Mouse (Mus musculus) limb, embryonic 10.5 days (tissue): ENCODE results near the gene Cacna2d3. TPM values are rescaled to one million over a fixed set of nuclear protein-coding genes. Genes with fewer than 3 reads are reported as not detected.

ENCODE experiments used
- DNase-seq: peaks from one replicate; pipeline ENCODE4 v3.0.0-alpha.2; 2017; ENCODE audit warnings: low spot score
- H3K27ac ChIP-seq: fragments of 300-500 bp; sonication (generic); 2 replicates; pipeline ENCODE4 v1.5.1; 2016; ENCODE audit warnings: mild to moderate bottlenecking
- H3K27me3 ChIP-seq: fragments of 300-500 bp; sonication (generic); 2 replicates; pipeline ENCODE4 v1.6.1; 2016; ENCODE audit warnings: low read depth, mild to moderate bottlenecking; ENCODE audit not compliant: poor library complexity, severe bottlenecking
- H3K36me3 ChIP-seq: fragments of 300-500 bp; sonication (generic); 2 replicates; pipeline ENCODE4 v1.6.1; 2016; ENCODE audit warnings: mild to moderate bottlenecking, moderate library complexity
- H3K4me1 ChIP-seq: fragments of 300-500 bp; sonication (generic); 2 replicates; pipeline ENCODE4 v1.6.1; 2016
- H3K4me3 ChIP-seq: fragments of 300-500 bp; sonication (generic); 2 replicates; pipeline ENCODE4 v1.5.1; 2016; ENCODE audit warnings: mild to moderate bottlenecking, moderate library complexity
- H3K9me3 ChIP-seq: fragments of 300-500 bp; sonication (generic); replicated peaks from 2 replicates; pipeline ENCODE4 v1.6.1; 2016; ENCODE audit warnings: mild to moderate bottlenecking
- WGBS: fragments of 180-500 bp; shearing (Covaris S2); methylation state at CpG from one replicate; pipeline ENCODE4 v1.1.7; 2016; 5-methylcytosine and 5-hydroxymethylcytosine counted together
- polyA plus RNA-seq: library from polyadenylated mRNA; unstranded; fragments of >200 nt; fragmentation: Nextera tagmentation; extraction: Ambion mirVana; gene quantifications from 2 replicates; pipeline ENCODE4 v1.2.1, GENCODE M21; 2016

Gene Cacna2d3
- polyA plus RNA-seq, 1 experiment from 2014 or later, result 0.86 TPM

DNA sequence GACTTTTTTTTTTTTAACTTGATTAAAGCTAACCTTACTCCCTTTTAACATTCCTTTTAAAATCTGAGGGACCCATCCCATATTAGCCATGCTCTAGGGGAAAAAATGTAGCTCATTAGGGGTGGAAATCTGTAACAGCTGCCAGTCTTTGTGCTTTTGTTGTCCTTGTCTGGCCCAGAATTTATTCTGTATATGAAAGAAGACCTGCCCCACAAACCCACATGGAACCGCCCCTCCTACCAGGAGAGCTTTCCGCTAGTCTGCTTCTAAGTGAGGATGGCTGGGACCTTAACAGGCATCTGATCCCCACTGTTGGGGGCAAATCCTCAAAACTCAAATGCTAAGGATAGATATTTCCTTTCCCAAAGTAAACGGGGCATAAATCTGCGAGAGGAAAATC, 279.2 kb downstream of the Cacna2d3 start:
- Histone ChIP-seq H3K4me1 (peaks cover 26% of the 10 kb centered on the region), H3K4me3 (no peak overlapping the region), H3K27ac (peak overlapping the region; percentile 75), H3K36me3 (no peaks in the 10 kb centered on the region), H3K27me3 (no peaks in the 10 kb centered on the region), H3K9me3 (no peaks in the 10 kb centered on the region)
- DNase-seq, result no peak
- 36% methylated on average over 4 of the region's 4 CpGs for WGBS

- Histone ChIP-seq H3K4me1 (peaks cover 25% of the 10 kb centered on the region), H3K9me3 (no peaks in the 10 kb centered on the region), H3K36me3 (no peaks in the 10 kb centered on the region), H3K4me3 (no peak overlapping the region), H3K27ac (no peak overlapping the region), H3K27me3 (no peaks in the 10 kb centered on the region)
- 68% methylated on average over 7 of the region's 7 CpGs for WGBS
- DNase-seq, result no peak
These were observed 283.0 kb downstream of the Cacna2d3 start for GRCm38 (mm10) chr14:29438666-29439065.

DNA sequence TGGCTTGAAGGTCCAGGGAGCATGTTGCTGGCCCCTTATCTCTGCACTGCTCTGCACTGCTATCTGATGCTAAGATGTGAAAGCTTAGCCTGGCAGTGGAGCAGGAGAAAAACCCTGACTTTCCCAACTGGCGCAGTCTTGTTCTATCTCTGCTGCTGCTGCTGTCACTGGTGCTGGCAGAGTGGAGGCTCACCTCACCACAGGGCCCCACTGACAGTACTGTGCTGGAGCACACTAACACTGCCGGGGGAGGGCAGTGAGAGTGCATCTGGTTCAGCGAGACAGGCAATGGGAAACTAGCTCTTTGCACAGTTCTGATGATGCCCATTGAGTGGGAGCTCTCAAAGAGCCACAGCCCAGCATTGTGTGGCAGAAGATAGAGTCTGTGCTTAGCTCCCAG, 283.4 kb downstream of the Cacna2d3 start:
- no peaks in the 10 kb centered on the region for H3K36me3 ChIP-seq
- peaks cover 22% of the 10 kb centered on the region for H3K4me1 ChIP-seq
- H3K9me3 ChIP-seq, result no peaks in the 10 kb centered on the region
- 70% methylated on average over 3 of the region's 3 CpGs for WGBS
- DNase-seq, result no peak
- H3K27ac ChIP-seq, result no peak overlapping the region
- no peaks in the 10 kb centered on the region for H3K27me3 ChIP-seq
- no peak overlapping the region for H3K4me3 ChIP-seq

DNA sequence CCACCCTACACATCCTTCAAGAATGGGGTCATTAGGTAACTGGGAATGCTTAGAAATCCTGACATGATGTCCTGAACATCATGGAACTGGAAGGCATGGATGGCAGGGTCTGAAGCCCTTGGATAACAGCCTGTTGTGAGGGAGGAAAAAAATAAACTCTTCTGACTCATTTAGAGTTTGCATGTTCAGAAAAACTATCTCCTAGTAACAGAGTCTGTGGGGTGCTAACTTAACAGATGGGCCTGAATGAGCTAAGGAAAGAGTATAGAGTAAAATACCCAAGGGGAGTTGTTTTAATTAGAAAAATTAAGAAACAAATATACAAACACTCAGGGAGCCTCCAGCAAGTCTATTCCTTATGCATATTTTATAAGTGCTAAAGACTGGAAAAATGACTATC, 286.5 kb downstream of the Cacna2d3 start:
- no peaks in the 10 kb centered on the region for H3K27me3 ChIP-seq
- no peak overlapping the region for H3K4me3 ChIP-seq
- H3K4me1 ChIP-seq, result peaks cover 3% of the 10 kb centered on the region; the same call in 1 of the 2 replicates

GRCm38 (mm10) chr14:29433716-29434115, 287.9 kb downstream of the Cacna2d3 start:
- Histone ChIP-seq H3K27ac (no peak overlapping the region), H3K4me1 (peaks cover 3% of the 10 kb centered on the region; the same call in 1 of the 2 replicates), H3K9me3 (no peaks in the 10 kb centered on the region), H3K4me3 (no peak overlapping the region), H3K36me3 (no peaks in the 10 kb centered on the region), H3K27me3 (no peaks in the 10 kb centered on the region)
- DNase-seq, result no peak
- WGBS, result 90% methylated on average over 3 of the region's 3 CpGs

More for the DNA sequence above, 286.5 kb downstream of the Cacna2d3 start:
- H3K9me3 ChIP-seq, result no peaks in the 10 kb centered on the region
- no peak overlapping the region for H3K27ac ChIP-seq
- no peaks in the 10 kb centered on the region for H3K36me3 ChIP-seq
- DNase-seq, result no peak

- Histone ChIP-seq H3K36me3 (no peaks in the 10 kb centered on the region), H3K4me3 (no peak overlapping the region), H3K27ac (no peak overlapping the region), H3K27me3 (no peaks in the 10 kb centered on the region), H3K4me1 (peaks cover 2% of the 10 kb centered on the region; the same call in 1 of the 2 replicates), H3K9me3 (no peaks in the 10 kb centered on the region)
- WGBS, result 76% methylated on average over 5 of the region's 5 CpGs
- DNase-seq, result no peak
These were observed 288.5 kb downstream of the Cacna2d3 start for GRCm38 (mm10) chr14:29433076-29433714.

- WGBS, result 81% methylated on average over 2 of the region's 2 CpGs
- Histone ChIP-seq H3K9me3 (no peaks in the 10 kb centered on the region), H3K4me3 (no peak overlapping the region), H3K27ac (no peak overlapping the region), H3K36me3 (no peaks in the 10 kb centered on the region), H3K27me3 (no peaks in the 10 kb centered on the region), H3K4me1 (no peaks in the 10 kb centered on the region; the same call in 1 of the 2 replicates)
- no peak for DNase-seq
These were observed 291.9 kb downstream of the Cacna2d3 start for GRCm38 (mm10) chr14:29429788-29430187.

DNA sequence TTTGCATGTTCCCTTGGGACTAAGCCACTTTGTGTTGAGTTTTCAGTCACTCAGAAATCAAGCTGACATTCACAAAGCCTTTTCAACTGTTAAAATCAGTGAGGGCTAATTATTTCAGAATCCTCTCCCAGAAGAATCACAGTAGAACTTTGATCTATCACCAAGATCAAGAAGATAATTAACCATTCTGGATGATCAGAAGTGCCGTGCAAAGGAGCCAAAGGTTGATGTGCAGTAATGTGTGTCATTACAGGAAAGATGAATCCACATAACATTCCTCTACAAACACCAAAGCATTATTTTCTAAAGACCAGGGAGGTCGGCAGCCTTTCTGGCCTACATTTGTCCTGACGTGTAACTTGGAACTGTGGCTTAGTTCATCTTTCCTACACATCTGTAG, 296.0 kb downstream of the Cacna2d3 start:
- H3K27me3 ChIP-seq, result no peaks in the 10 kb centered on the region
- 88% methylated on average over 3 of the region's 3 CpGs for WGBS
- no peaks in the 10 kb centered on the region for H3K9me3 ChIP-seq
- H3K4me1 ChIP-seq, result no peaks in the 10 kb centered on the region; the same call in 1 of the 2 replicates
- no peak overlapping the region for H3K4me3 ChIP-seq
- DNase-seq, result no peak
- no peak overlapping the region for H3K27ac ChIP-seq
- H3K36me3 ChIP-seq, result no peaks in the 10 kb centered on the region

DNA sequence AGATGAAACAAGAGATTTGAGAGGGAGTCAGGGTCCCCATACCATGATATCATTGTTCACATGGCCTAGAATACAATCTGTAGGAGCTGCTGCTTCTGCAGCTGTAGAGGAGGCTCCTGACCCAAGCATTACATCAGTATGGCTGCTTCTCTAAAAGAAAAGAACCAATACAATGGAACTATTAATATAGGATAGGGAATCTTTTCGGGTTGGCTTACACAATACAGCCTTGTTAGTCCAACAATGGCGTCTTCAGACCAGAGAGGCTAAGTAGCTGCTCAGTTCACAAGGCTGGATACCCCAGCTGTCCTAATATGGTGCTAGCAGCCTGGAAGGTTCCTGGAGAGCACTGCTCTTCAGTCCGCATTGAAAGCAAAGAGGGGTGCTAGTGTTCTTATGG, 296.5 kb downstream of the Cacna2d3 start:
- H3K4me3 ChIP-seq, result no peak overlapping the region
- H3K27ac ChIP-seq, result no peak overlapping the region
- H3K4me1 ChIP-seq, result no peaks in the 10 kb centered on the region
- 90% methylated on average over 3 of the region's 3 CpGs for WGBS
- no peaks in the 10 kb centered on the region for H3K9me3 ChIP-seq
- no peak for DNase-seq
- H3K36me3 ChIP-seq, result no peaks in the 10 kb centered on the region
- no peaks in the 10 kb centered on the region for H3K27me3 ChIP-seq

GRCm38 (mm10) chr14:29405878-29406165, 315.8 kb downstream of the Cacna2d3 start:
- no peaks in the 10 kb centered on the region for H3K36me3 ChIP-seq
- no peak overlapping the region for H3K27ac ChIP-seq
- H3K27me3 ChIP-seq, result no peaks in the 10 kb centered on the region
- no peaks in the 10 kb centered on the region for H3K9me3 ChIP-seq
- 32% methylated on average over 2 of the region's 2 CpGs for WGBS
- H3K4me1 ChIP-seq, result no peaks in the 10 kb centered on the region
- no peak overlapping the region for H3K4me3 ChIP-seq
- no peak for DNase-seq

- no peak overlapping the region for H3K27ac ChIP-seq
- H3K4me3 ChIP-seq, result no peak overlapping the region
- H3K36me3 ChIP-seq, result no peaks in the 10 kb centered on the region
- no peaks in the 10 kb centered on the region for H3K4me1 ChIP-seq
- 84% methylated on average over 8 of the region's 8 CpGs for WGBS
- no peaks in the 10 kb centered on the region for H3K9me3 ChIP-seq
- no peaks in the 10 kb centered on the region for H3K27me3 ChIP-seq
- DNase-seq, result no peak
These were observed 316.4 kb downstream of the Cacna2d3 start for GRCm38 (mm10) chr14:29405125-29405877.

DNA sequence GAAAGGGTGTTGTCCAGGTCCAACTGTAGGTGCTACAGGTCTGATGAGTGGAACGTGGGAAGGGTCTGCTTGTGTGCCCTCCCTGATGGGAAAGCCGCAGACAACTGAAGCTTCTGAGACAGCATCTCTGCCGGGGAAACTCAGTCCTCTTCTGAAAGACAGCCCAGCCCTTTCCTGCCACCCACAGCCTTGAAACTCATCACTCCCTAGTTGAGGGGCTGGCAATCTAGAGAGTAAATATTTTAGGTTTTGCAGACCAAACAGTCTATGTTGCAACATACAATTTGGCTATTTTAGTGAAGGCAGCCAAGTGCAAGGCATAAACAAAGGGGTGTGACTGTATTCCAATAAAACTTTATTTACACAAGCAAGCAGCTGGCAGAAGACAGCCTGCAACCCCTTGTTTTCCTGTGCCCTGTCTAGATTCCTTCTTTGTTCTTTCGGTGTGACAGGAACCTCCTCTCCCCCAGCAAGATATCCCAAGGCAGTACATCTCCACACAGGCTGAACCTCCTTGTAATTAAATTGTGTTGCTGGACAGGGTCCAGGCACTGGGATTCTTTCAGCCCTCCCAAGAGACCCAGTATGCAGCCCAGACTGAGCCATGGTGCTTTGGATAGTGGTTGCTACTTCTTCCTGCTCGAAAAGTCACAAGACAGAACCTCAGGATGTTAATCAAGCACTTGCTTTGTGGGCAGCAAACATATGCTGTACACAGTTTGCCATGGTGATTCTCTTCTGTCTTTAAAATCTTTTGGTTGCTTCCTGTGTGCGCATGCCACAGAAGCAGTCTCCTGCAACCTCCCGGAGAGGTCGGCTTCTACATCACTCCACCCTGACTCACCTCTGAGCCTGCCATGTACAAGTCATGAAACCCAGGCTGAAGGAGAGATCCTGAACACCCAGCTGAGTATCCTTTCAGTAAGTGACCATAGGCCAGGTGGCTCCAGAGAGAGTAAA, 317.5 kb downstream of the Cacna2d3 start:
- no peak overlapping the region for H3K4me3 ChIP-seq
- no peak overlapping the region for H3K27ac ChIP-seq
- WGBS, result 73% methylated on average over 8 of the region's 8 CpGs
- DNase-seq, result no peak
- no peaks in the 10 kb centered on the region for H3K9me3 ChIP-seq
- H3K4me1 ChIP-seq, result no peaks in the 10 kb centered on the region
- no peaks in the 10 kb centered on the region for H3K36me3 ChIP-seq
- no peaks in the 10 kb centered on the region for H3K27me3 ChIP-seq

DNA sequence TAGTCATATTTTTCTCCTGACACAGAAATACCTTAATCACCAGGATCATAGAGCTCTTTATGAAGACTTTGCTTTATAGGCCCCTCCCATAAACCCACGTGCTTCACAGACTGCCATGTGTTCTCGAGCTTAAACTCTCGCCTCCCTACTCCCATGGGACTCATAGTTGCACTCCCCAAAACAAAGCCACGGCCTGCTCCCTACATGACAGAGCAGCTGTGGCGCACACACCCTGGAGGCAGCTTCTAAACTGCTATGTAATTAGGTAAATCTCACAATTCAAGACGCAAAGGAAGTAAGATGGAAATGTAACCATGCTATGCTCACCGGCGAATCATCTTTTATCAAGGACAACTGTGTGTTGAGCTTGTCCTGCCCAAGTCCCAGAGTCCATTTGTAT, 319.2 kb downstream of the Cacna2d3 start:
- 76% methylated on average over 8 of the region's 8 CpGs for WGBS
- no peaks in the 10 kb centered on the region for H3K9me3 ChIP-seq
- no peaks in the 10 kb centered on the region for H3K4me1 ChIP-seq
- no peak overlapping the region for H3K27ac ChIP-seq
- H3K27me3 ChIP-seq, result no peaks in the 10 kb centered on the region
- H3K36me3 ChIP-seq, result no peaks in the 10 kb centered on the region
- no peak overlapping the region for H3K4me3 ChIP-seq
- no peak for DNase-seq
